Mouse (Mus musculus) lung, adult 2 months (tissue): Measurements from ENCODE around the gene Sipa1l2.

Experiments
- CTCF ChIP-seq: fragments of 200-500 bp; IDR thresholded peaks from 2 replicates; pipeline ENCODE4 v1.5.1; 2011; ENCODE audit warnings: mild to moderate bottlenecking, low read length, control low read depth; ENCODE audit not compliant: insufficient read depth
- POLR2A ChIP-seq: fragments of 200-500 bp; IDR thresholded peaks from 2 replicates; pipeline ENCODE4 v1.6.1; 2011; ENCODE audit warnings: low read depth, mild to moderate bottlenecking, control low read depth, low read length, borderline replicate concordance; ENCODE audit errors: extremely low read depth

GRCm38 (mm10) chr8:125513935-125514334 lies 55.7 kb downstream of the Sipa1l2 start:
- TF ChIP-seq CTCF (no peak), POLR2A (no peak)
